Mouse (Mus musculus) sigmoid colon, adult 10 weeks (tissue): ENCODE results near the gene Tmem207. TPM values are rescaled to one million over a fixed set of nuclear protein-coding genes. Genes with fewer than 3 reads are reported as not detected.

Experiments used
- polyA plus RNA-seq: library from polyadenylated mRNA; stranded (reverse); fragments of 350-450 nt; fragmentation: Illumina TruSeq; extraction: RNeasy Lipid Tissue Mini Kit (QIAGEN cat#74804); gene quantifications from one replicate; pipeline ENCODE4 v1.2.3, GENCODE M21; 2014; ENCODE audit warnings: low read depth, low replicate concordance

The Tmem207 gene
- not detected for polyA plus RNA-seq

GRCm38 (mm10) chr16:26526669-26527068 is at the start of gene Tmem207:
TSS of gene Tmem207 (minus strand) at chr16:26526769.

GRCm38 (mm10) chr16:26462835-26463234 is 63.7 kb downstream of the Tmem207 start, which contains the start of gene Cldn16:
TSS of gene Cldn16 (plus strand) at chr16:26463135.

Other genes with a start within 250 kb of the Tmem207 start
- 7.3 TPM for gene Cldn1, start 154.9 kb downstream of the Tmem207 start, polyA plus RNA-seq
- not detected for gene Cldn16, start 63.6 kb downstream of the Tmem207 start, polyA plus RNA-seq
- 32.6 TPM for gene Il1rap, start 54.9 kb upstream of the Tmem207 start, polyA plus RNA-seq